Mouse (Mus musculus): Measurements from ENCODE around the gene Zc3h18. TPM values are rescaled to one million over a fixed set of nuclear protein-coding genes. Genes with fewer than 3 reads are reported as not detected.

The Zc3h18 gene
- total and polyA plus RNA-seq, 3 experiments: 30.2 to 122 (median 98.5) TPM

DNA sequence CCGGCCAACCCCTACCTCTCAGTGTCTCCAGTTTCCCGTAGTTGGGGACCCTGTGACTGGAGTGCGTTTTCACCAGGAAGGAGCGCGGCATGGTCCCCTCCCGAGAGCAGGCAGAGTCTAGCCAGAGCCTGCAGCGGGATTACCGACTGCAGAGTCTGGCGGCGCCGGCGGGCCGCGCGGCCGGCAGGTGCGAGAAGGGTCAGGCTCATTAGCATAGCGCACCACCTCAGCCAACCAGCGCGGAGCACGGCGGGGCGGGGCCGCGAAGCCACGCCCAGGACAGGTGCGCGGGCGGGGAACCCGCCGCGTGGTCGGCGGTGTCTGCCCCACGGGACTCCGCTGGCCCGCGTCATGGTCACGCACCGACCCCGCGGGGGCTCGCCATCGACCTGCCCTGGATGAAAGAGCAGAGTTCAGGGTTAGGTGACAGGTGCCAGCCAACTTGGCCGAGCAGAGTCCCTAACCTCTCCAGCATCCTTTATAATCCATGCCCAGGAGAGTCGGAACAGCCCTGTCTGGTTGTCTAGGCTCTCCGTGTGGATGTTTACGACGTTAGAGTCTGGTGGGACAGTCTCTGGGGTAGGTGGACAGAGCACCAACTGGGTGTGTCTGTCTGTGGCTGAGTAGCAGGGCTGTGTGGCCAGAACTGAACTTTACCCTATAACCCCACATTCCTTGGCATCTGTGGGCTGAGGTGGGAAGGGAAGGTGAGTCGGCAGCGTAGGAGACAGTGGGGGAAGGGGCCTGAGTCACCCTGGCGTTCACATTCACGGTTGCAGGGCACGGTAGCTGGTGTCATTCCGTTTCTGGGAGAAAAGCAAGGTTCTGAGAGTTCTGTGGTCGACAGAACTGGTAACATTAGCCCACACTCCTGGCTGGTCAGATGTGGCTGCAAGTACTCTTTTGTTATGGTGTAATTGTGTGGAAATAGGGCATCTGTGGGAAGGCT is 84.4 kb downstream of the Zc3h18 start, which contains the start of gene Snai3:
TSS of gene Snai3 (minus strand) at position 210 of the 949 bp plus-strand sequence.
- Histone ChIP-seq H3K27me3 (ENCODE audit: control insufficient read depth in 1 of 2, insufficient read depth in 2 of 2, low read length in 2 of 2) (no peaks in the 10 kb centered on the region; a peak in 1 of 4 replicates), H3K4me1 (ENCODE audit: control insufficient read depth in 1 of 2, insufficient read depth in 2 of 2, low read length in 2 of 2) (peaks cover 2 to 34% of the 10 kb centered on the region in 2 experiments; a peak in 3 of 4 replicates)

DNA sequence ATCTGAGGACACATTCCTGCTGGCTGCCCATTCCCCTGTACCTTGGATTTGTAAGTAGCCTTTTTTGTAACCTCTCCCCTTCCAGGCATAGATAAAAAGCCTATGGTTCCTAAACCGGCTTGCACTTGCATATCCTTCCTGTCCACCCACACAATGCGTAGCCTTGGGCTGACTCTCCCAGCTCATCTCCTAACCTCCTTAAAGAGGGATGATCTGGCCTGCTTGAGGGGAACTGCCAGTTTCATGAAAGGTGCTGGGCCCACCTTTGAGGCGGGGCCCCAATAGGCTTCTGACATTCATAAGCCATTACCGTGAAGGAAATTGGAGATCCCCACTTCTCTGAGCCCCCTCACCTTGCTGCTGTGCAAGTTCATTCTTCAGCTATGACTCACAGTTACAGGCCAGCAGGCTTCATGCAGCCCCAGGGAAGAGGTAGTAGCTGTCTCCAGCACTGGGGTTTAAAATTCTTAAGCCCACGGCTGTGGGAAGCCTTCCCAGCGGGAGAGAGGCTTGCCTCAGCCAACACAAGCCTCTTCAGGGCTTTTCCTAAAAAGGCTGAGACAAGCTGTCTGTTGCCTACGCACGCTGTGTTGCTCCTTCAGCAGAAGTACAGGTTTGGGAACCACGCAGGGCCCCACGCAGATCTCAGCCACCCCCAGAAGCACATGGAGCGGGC is 85.2 kb downstream of the Zc3h18 start:
- H3K79me2 ChIP-seq (ENCODE audit: control insufficient read depth, insufficient read depth, low read length, poor library complexity): no peaks in the 10 kb centered on the region
- no peaks in the 10 kb centered on the region for H3K9me3 ChIP-seq (replicated peaks; ENCODE audit: insufficient read depth, low read length)
- no peak overlapping the region for H3K27ac ChIP-seq (ENCODE audit: control insufficient read depth, low read depth, low read length)
- no peaks in the 10 kb centered on the region; a peak in 1 of 4 replicates for H3K27me3 ChIP-seq (ENCODE audit: control insufficient read depth in 1 of 2, insufficient read depth in 2 of 2, low read length in 2 of 2)
- peak; percentile 23 for DNase-seq (ENCODE audit: low read depth, low spot score)
- TF ChIP-seq USF2 (IDR thresholded peaks at IDR 0.05; ENCODE audit: borderline replicate concordance in 1 of 2, insufficient read depth in 1 of 2, low read depth in 1 of 2, low read length in 2 of 2) (no peak), UBTF (IDR thresholded peaks at IDR 0.05; ENCODE audit: borderline replicate concordance, insufficient read depth, low read depth, low read length) (no peak)
- H3K4me1 ChIP-seq (ENCODE audit: control insufficient read depth in 1 of 2, insufficient read depth in 2 of 2, low read length in 2 of 2): peaks cover 2 to 32% of the 10 kb centered on the region in 2 experiments; a peak in 3 of 4 replicates
- H3K4me3 ChIP-seq (ENCODE audit: control insufficient read depth in 1 of 2, insufficient read depth in 1 of 2, low read depth in 2 of 2, low read length in 2 of 2): no peak overlapping the region
- no peak overlapping the region for H3K9ac ChIP-seq (ENCODE audit: control insufficient read depth, low read depth, low read length, poor library complexity, severe bottlenecking)
- peaks cover 0 to 8% of the 10 kb centered on the region in 2 experiments; a peak in 2 of 4 replicates for H3K36me3 ChIP-seq (ENCODE audit: control insufficient read depth in 1 of 2, insufficient read depth in 2 of 2, low read length in 2 of 2)

More for the DNA sequence above, 84.4 kb downstream of the Zc3h18 start, which contains the start of gene Snai3:
- DNase-seq (ENCODE audit: low read depth, low spot score): no peak
- Histone ChIP-seq H3K9ac (ENCODE audit: control insufficient read depth, low read depth, low read length, poor library complexity, severe bottlenecking) (peak within 1 kb of the TSS; percentile 20; the same call in 1 of the 2 replicates), H3K9me3 (replicated peaks; ENCODE audit: insufficient read depth, low read length) (no peaks in the 10 kb centered on the region), H3K36me3 (ENCODE audit: control insufficient read depth in 1 of 2, insufficient read depth in 2 of 2, low read length in 2 of 2) (peaks cover 0 to 8% of the 10 kb centered on the region in 2 experiments; a peak in 2 of 4 replicates), H3K4me3 (ENCODE audit: control insufficient read depth in 1 of 2, insufficient read depth in 1 of 2, low read depth in 2 of 2, low read length in 2 of 2) (peak within 1 kb of the TSS; percentile 13 to 48; a peak in 3 of 4 replicates), H3K79me2 (ENCODE audit: control insufficient read depth, insufficient read depth, low read length, poor library complexity) (no peaks in the 10 kb centered on the region), H3K27ac (ENCODE audit: control insufficient read depth, low read depth, low read length) (no peak within 1 kb of the TSS)
- no peak for TF ChIP-seq KAT2A (conservative IDR thresholded peaks at IDR 0.05; ENCODE audit: low read depth, low read length)
- TF ChIP-seq TCF12 (IDR thresholded peaks at IDR 0.05; ENCODE audit: low read depth, low read length): no peak
- no peak for TF ChIP-seq GABPA (IDR thresholded peaks at IDR 0.05; ENCODE audit: low read depth, low read length)
- TF ChIP-seq ELF1 (IDR thresholded peaks at IDR 0.05; ENCODE audit: low read depth, low read length): no peak
- TF ChIP-seq ZKSCAN1 (IDR thresholded peaks at IDR 0.05; ENCODE audit: low read depth, low read length): no peak
- TF ChIP-seq SMC3 (IDR thresholded peaks at IDR 0.05; ENCODE audit: low read depth, low read length): no peak
- no peak for TF ChIP-seq UBTF (IDR thresholded peaks at IDR 0.05; ENCODE audit: borderline replicate concordance, insufficient read depth, low read depth, low read length)
- TF ChIP-seq USF2 (IDR thresholded peaks at IDR 0.05; ENCODE audit: borderline replicate concordance in 1 of 2, insufficient read depth in 1 of 2, low read depth in 1 of 2, low read length in 2 of 2): no peak

Measured in MEL (cell line).